Mouse (Mus musculus) neutrophil, adult 83 days (primary cell): ENCODE measurements around the gene Vmn1r29. TPM values are rescaled to one million over a fixed set of nuclear protein-coding genes. Genes with fewer than 3 reads are reported as not detected.

Experiments
- total RNA-seq, 2 experiments: library from RNA; stranded (reverse); gene quantifications; one replicate each; pipeline ENCODE4 v1.2.4; 2023

Gene Vmn1r29
- not detected for total RNA-seq

GRCm38 (mm10) chr6:58301249-58301648, at the start of gene Vmn1r29:
Gene Vmn1r29 (plus strand): TSS chr6:58301549.

GRCm38 (mm10) chr6:58261737-58262136, 39.6 kb upstream of the Vmn1r29 start, which contains the start of gene Vmn1r28:
Gene Vmn1r28 (plus strand): TSS chr6:58262037.

Other genes with a start within 250 kb of the Vmn1r29 start
- gene Vmn1r27, start 82.7 kb upstream of the Vmn1r29 start, total RNA-seq, result not detected
- gene Vmn1r28, start 39.5 kb upstream of the Vmn1r29 start, total RNA-seq, result not detected
- gene Vmn1r30, start 141.8 kb downstream of the Vmn1r29 start, total RNA-seq, result not detected
- not detected for gene Vmn1r31, start 173.8 kb downstream of the Vmn1r29 start, total RNA-seq